Mouse (Mus musculus) kidney, embryonic 15.5 days (tissue): ENCODE results near the gene Btbd9. TPM values are rescaled to one million over a fixed set of nuclear protein-coding genes. Genes with fewer than 3 reads are reported as not detected.

Experiments
- ATAC-seq: fragments of 200-750 bp; cut with Nextera tagmentation; replicated peaks from 2 replicates; pipeline ENCODE4 v1.8.0; 2017; ENCODE audit warnings: moderate TSS enrichment; ENCODE audit not compliant: low FRiP score
- H3K27ac ChIP-seq: fragments of 300-500 bp; sonication (generic); 2 replicates; pipeline ENCODE4 v1.5.1; 2015; ENCODE audit warnings: mild to moderate bottlenecking, inconsistent platforms
- H3K27me3 ChIP-seq: fragments of 300-500 bp; sonication (generic); 2 replicates; pipeline ENCODE4 v1.6.1; 2015; ENCODE audit warnings: inconsistent platforms
- H3K36me3 ChIP-seq: fragments of 300-500 bp; sonication (generic); 2 replicates; pipeline ENCODE4 v1.6.1; 2015; ENCODE audit warnings: inconsistent platforms
- H3K4me1 ChIP-seq: fragments of 300-500 bp; sonication (generic); 2 replicates; pipeline ENCODE4 v1.6.1; 2015; ENCODE audit warnings: inconsistent platforms
- H3K4me2 ChIP-seq: fragments of 300-500 bp; sonication (generic); 2 replicates; pipeline ENCODE4 v1.6.1; 2015; ENCODE audit warnings: moderate library complexity, mild to moderate bottlenecking, inconsistent platforms
- H3K4me3 ChIP-seq: fragments of 300-500 bp; sonication (generic); replicated peaks from 2 replicates; pipeline ENCODE4 v1.5.1; 2015; ENCODE audit warnings: mild to moderate bottlenecking, inconsistent platforms
- H3K9ac ChIP-seq: fragments of 300-500 bp; sonication (generic); 2 replicates; pipeline ENCODE4 v1.6.1; 2015; ENCODE audit warnings: mild to moderate bottlenecking, inconsistent platforms
- H3K9me3 ChIP-seq: fragments of 300-500 bp; sonication (generic); replicated peaks from 2 replicates; pipeline ENCODE4 v1.6.1; 2016; ENCODE audit warnings: inconsistent platforms
- WGBS: fragments of 180-500 bp; shearing (Covaris S2); methylation state at CpG from one replicate; pipeline ENCODE4 v1.1.7; 2015; ENCODE audit warnings: mixed read lengths; 5-methylcytosine and 5-hydroxymethylcytosine counted together
- polyA plus RNA-seq: library from polyadenylated mRNA; unstranded; fragments of >200 nt; fragmentation: Nextera tagmentation; extraction: Ambion mirVana; gene quantifications from 2 replicates; pipeline ENCODE4 v1.2.1, GENCODE M21; 2015

Gene Btbd9
- polyA plus RNA-seq, 1 experiment from 2014 or later, result 57.8 TPM

DNA sequence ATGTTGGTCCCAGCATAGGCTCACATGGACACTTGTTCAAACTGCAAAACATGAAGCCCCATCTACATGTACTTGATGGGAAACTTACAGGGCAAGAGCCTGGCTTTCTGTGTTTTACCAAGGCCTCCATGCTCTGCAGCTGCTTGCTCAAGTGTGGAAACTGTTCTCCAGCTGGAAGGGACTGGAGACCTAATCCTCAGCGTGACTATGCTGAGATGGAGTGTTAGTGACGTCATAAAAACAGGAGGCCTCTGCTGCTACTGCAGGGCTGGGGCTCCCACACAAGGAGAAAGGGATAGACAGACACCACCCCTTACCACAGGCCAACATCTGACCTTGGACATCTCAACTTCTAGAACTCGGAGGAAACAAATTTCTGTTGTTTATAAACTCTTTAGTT lies 5.3 kb downstream of the Btbd9 start:
- ATAC-seq, result no peak; the same call in 1 of the 2 replicates
- WGBS, result 35% methylated on average over 3 of the region's 3 CpGs
- Histone ChIP-seq H3K4me2 (no peak overlapping the region), H3K27me3 (no peaks in the 10 kb centered on the region), H3K36me3 (no peaks in the 10 kb centered on the region), H3K4me1 (peaks cover 29% of the 10 kb centered on the region), H3K9me3 (no peaks in the 10 kb centered on the region), H3K4me3 (no peak overlapping the region), H3K9ac (no peak overlapping the region), H3K27ac (no peak overlapping the region)

DNA sequence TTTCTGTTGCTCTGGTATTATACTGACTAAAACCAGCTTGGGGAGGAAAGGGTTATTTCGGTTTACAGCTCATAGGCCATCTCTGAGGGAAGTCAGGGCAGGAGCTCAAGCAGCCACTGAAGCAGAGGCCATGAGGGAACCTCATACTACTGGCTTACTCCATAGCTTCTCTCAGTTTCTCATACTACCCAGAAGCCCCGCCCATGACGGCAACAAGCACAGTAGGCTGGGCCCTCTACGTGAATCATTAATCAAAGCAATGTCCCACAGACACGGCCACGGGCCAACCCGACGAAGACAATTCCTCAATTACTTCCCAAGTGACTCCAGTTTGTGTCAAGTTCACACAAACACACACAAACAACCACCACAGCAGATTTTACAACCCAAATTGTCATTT lies 6.1 kb downstream of the Btbd9 start:
- Histone ChIP-seq H3K4me2 (peak overlapping the region; percentile 20; the same call in 1 of the 2 replicates), H3K4me1 (peaks cover 26% of the 10 kb centered on the region), H3K27me3 (no peaks in the 10 kb centered on the region), H3K27ac (no peak overlapping the region), H3K9me3 (no peaks in the 10 kb centered on the region), H3K36me3 (no peaks in the 10 kb centered on the region), H3K9ac (no peak overlapping the region), H3K4me3 (no peak overlapping the region)
- 0 out of 2 replicates have a peak, but pooled peaks have one; percentile 62 for ATAC-seq
- 30% methylated on average over 8 of the region's 8 CpGs for WGBS

GRCm38 (mm10) chr17:30568473-30568872 lies 7.8 kb downstream of the Btbd9 start:
- Histone ChIP-seq H3K9ac (no peak overlapping the region), H3K4me3 (no peak overlapping the region), H3K27me3 (no peaks in the 10 kb centered on the region), H3K36me3 (no peaks in the 10 kb centered on the region), H3K4me1 (peaks cover 13% of the 10 kb centered on the region), H3K4me2 (no peak overlapping the region), H3K27ac (no peak overlapping the region), H3K9me3 (no peaks in the 10 kb centered on the region)
- ATAC-seq, result no peak

DNA sequence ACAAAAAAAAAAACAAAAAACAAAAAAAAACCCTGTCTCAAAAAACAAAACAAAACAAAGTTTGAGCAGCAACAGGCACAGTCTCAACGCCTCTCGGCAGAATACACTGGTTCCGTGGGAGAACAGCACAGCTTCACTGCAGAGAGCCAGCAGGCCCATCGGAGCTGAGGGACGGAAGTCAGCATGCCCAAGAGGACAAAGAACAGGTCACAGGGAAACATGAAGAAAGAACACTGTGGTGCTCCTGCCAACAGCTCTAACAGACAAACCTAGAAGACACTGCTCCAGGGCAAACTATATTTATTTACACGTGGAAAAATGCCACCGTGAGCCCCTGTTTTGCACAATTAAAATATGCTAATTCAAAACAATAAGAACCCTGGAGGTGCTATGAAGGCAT lies 11.3 kb downstream of the Btbd9 start:
- H3K36me3 ChIP-seq, result no peaks in the 10 kb centered on the region
- H3K4me2 ChIP-seq, result no peak overlapping the region
- no peak overlapping the region for H3K9ac ChIP-seq
- no peak overlapping the region for H3K27ac ChIP-seq
- no peak for ATAC-seq
- no peaks in the 10 kb centered on the region for H3K9me3 ChIP-seq
- WGBS, result 77% methylated on average over 7 of the region's 7 CpGs
- no peaks in the 10 kb centered on the region for H3K27me3 ChIP-seq
- H3K4me3 ChIP-seq, result no peak overlapping the region
- peaks cover 2% of the 10 kb centered on the region; the same call in 1 of the 2 replicates for H3K4me1 ChIP-seq

DNA sequence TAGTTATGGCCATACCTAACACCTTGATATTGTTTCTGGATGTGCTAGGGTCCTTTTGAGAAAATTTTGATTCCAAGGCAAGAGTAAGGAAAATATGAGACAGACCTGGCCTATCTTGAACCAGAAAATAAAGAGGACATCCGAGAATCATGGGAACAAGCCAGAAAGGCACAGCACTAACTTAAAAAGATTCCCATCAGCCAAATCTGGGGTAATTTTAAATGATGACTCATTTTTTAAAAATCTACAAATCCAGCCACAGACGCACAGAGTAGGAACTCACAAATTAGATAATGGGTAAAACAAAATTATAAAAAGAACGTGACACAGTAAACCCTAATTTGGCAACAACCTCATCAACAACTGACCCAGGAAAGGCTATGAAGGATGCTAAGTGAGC lies 11.9 kb downstream of the Btbd9 start:
- no peaks in the 10 kb centered on the region for H3K36me3 ChIP-seq
- ATAC-seq, result no peak
- H3K4me1 ChIP-seq, result no peaks in the 10 kb centered on the region
- no peak overlapping the region for H3K4me2 ChIP-seq
- H3K9me3 ChIP-seq, result no peaks in the 10 kb centered on the region
- WGBS, result 84% methylated on average over 3 of the region's 3 CpGs
- no peak overlapping the region for H3K27ac ChIP-seq
- no peak overlapping the region for H3K9ac ChIP-seq
- H3K27me3 ChIP-seq, result no peaks in the 10 kb centered on the region
- no peak overlapping the region for H3K4me3 ChIP-seq

DNA sequence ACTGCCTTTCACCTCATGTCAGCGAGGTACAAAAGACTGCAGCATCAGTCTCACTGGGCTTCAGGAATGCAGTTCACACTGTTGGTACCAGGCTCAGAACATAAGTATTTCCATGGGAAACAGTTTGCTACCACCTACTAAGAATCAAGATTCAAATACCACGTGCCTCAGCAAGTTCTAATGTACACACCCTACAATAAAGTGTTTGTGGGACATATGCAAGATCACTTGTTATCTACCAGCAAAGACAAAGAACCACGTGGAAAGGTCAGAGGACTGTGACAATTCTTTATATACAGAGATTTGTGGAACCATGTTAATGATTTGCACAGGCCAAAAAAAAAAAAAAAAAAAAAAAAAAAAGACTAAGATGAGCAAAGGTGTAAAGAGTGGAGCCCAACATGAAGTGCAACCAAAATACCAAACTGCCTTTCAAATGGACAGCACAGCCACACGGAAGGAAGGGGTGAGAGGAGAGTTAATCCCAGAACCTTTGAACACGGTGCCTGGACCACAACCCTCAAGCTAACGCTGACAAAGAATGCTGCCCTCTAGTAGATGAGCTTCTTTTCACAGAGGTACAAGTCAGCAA lies 12.7 kb downstream of the Btbd9 start:
- Histone ChIP-seq H3K4me2 (no peak overlapping the region), H3K9me3 (no peaks in the 10 kb centered on the region), H3K4me3 (no peak overlapping the region), H3K4me1 (no peaks in the 10 kb centered on the region), H3K27ac (no peak overlapping the region), H3K9ac (no peak overlapping the region), H3K36me3 (no peaks in the 10 kb centered on the region), H3K27me3 (no peaks in the 10 kb centered on the region)
- no peak for ATAC-seq
- WGBS, result 73% methylated on average over 6 of the region's 6 CpGs

GRCm38 (mm10) chr17:30562770-30563169 lies 13.5 kb downstream of the Btbd9 start:
- Histone ChIP-seq H3K9ac (no peak overlapping the region), H3K4me3 (no peak overlapping the region), H3K9me3 (no peaks in the 10 kb centered on the region), H3K27ac (no peak overlapping the region), H3K4me1 (no peaks in the 10 kb centered on the region), H3K36me3 (no peaks in the 10 kb centered on the region), H3K4me2 (no peak overlapping the region), H3K27me3 (no peaks in the 10 kb centered on the region)
- ATAC-seq, result no peak
- WGBS, result 91% methylated on average over 2 of the region's 2 CpGs

DNA sequence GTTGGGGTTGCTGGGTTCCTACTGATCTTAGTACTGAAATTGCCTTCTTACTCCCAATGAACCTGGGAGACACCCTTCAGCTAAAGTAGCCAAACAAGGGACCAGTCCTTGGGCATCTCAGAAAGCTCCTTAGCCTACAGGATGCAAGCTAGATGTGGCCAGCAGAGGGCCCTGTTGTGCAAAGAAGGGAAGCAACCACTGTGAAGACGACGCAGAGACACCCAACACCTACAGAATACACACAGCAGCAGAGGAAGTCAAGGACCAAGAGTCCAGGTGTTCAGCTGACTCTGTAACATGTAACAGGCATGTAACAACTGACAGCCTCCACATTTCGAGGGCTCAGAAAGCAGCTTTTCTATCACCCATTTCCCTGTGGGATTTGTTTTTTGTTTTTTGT lies 16.8 kb downstream of the Btbd9 start:
- Histone ChIP-seq H3K36me3 (no peaks in the 10 kb centered on the region), H3K4me1 (no peaks in the 10 kb centered on the region), H3K4me3 (no peak overlapping the region), H3K9me3 (no peaks in the 10 kb centered on the region), H3K27ac (no peak overlapping the region), H3K9ac (no peak overlapping the region), H3K27me3 (no peaks in the 10 kb centered on the region), H3K4me2 (no peak overlapping the region)
- ATAC-seq, result no peak
- WGBS, result 49% methylated on average over 3 of the region's 3 CpGs

DNA sequence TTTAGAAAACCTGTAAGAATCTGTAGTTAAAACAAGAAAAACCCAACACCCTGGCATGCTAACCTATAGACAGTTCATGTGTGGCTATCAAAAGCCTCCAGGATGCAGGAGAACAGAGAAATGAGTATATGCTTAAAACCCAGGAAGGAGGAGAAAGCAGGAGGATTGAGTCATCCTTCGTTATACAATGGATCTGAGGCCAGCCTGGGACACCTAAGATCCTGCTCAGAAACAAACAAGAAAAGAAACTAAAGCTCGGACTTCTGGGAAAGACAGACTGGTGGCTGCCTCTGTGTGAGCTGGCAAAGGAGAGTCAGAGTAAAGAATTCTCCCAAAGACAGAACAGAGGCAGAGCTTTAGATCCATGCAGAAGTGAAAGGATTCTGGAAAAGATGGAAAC lies 17.7 kb downstream of the Btbd9 start:
- no peaks in the 10 kb centered on the region for H3K27me3 ChIP-seq
- H3K36me3 ChIP-seq, result no peaks in the 10 kb centered on the region
- whole genome bisulfite sequencing, result 84% methylated on average over 2 of the region's 2 CpGs
- no peak overlapping the region for H3K27ac ChIP-seq
- ATAC-seq, result no peak
- H3K9me3 ChIP-seq, result no peaks in the 10 kb centered on the region
- no peak overlapping the region for H3K4me2 ChIP-seq
- no peaks in the 10 kb centered on the region for H3K4me1 ChIP-seq
- no peak overlapping the region for H3K4me3 ChIP-seq
- no peak overlapping the region for H3K9ac ChIP-seq

DNA sequence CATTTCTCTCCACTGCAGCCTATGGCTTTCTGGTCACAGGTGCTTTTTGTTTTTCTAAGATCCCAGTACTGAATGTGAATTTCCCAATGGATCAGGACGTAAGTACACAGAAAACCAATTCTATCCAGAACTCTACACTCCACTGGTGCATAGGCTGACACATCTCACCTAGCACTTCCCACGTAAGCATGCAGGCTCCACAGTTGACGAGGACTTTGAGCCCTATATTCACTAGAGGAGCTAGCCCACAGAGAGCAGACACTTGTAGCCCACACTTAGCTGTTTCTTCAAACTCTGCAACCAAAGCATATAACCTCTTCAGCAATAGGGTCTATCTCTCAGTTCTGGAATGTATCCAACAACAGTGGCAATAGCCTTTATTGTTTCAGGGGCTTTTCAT lies 19.8 kb downstream of the Btbd9 start:
- no peaks in the 10 kb centered on the region for H3K27me3 ChIP-seq
- WGBS, result 88% methylated on average over 3 of the region's 3 CpGs
- H3K36me3 ChIP-seq, result no peaks in the 10 kb centered on the region
- no peak overlapping the region for H3K4me2 ChIP-seq
- H3K27ac ChIP-seq, result no peak overlapping the region
- H3K9ac ChIP-seq, result no peak overlapping the region
- H3K4me1 ChIP-seq, result no peaks in the 10 kb centered on the region
- H3K4me3 ChIP-seq, result no peak overlapping the region
- ATAC-seq, result no peak
- no peaks in the 10 kb centered on the region for H3K9me3 ChIP-seq

GRCm38 (mm10) chr17:30553027-30553937 lies 23.0 kb downstream of the Btbd9 start:
- no peaks in the 10 kb centered on the region for H3K36me3 ChIP-seq
- H3K4me2 ChIP-seq, result no peak overlapping the region
- no peaks in the 10 kb centered on the region for H3K9me3 ChIP-seq
- 86% methylated on average over 4 of the region's 4 CpGs for WGBS
- no peak overlapping the region for H3K9ac ChIP-seq
- H3K27ac ChIP-seq, result no peak overlapping the region
- no peaks in the 10 kb centered on the region for H3K27me3 ChIP-seq
- H3K4me1 ChIP-seq, result peaks cover 15% of the 10 kb centered on the region
- no peak for ATAC-seq
- H3K4me3 ChIP-seq, result no peak overlapping the region

GRCm38 (mm10) chr17:30550774-30551107 lies 25.5 kb downstream of the Btbd9 start:
- Histone ChIP-seq H3K9me3 (no peaks in the 10 kb centered on the region), H3K27ac (peak overlapping the region; percentile 56; the same call in 1 of the 2 replicates), H3K36me3 (no peaks in the 10 kb centered on the region), H3K9ac (no peak overlapping the region), H3K27me3 (no peaks in the 10 kb centered on the region), H3K4me1 (peaks cover 15% of the 10 kb centered on the region), H3K4me3 (no peak overlapping the region), H3K4me2 (no peak overlapping the region)
- WGBS, result 27% methylated on average over 1 of the region's 1 CpGs
- ATAC-seq, result no peak
